Mouse (Mus musculus) cerebellum, adult 2 months (tissue): ENCODE results near the gene Leng8.

ENCODE experiments used
- CTCF ChIP-seq: fragments of 200-500 bp; IDR thresholded peaks from 2 replicates; pipeline ENCODE4 v1.5.1; 2011; ENCODE audit warnings: low read depth, mild to moderate bottlenecking, control low read depth, low read length, moderate library complexity, borderline replicate concordance; ENCODE audit not compliant: insufficient read depth
- POLR2A ChIP-seq: fragments of 200-500 bp; IDR thresholded peaks from 2 replicates; pipeline ENCODE4 v1.6.1; 2011; ENCODE audit warnings: low read length, control low read depth, borderline replicate concordance; ENCODE audit not compliant: insufficient read depth

DNA sequence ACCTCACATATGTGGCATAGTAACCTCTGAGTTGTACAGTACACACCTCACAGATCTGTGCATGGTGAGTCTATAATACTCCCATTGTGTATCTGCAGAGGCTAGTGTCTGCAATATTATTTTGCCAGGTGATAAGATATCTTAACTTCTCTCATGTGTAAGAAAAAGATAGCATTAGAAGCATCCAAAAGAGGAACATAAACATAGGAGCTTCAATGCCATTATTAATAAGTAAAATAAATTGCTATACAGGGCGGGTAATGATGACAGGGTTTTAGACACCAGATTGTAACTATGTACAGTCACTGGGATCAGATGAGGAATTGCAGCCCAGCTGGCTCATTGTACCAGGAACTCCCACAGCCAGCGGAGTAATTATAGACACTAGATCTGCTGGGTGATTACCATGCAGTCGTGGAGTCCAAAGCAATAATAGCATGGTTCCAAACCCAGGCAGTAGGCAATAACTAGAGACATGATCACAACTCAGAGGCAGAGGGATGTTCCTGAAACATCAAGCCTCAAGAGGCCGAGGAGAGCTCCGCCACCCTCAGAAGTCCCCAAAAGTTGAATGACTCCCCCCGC lies 48.9 kb upstream of the Leng8 start:
- no peak for TF ChIP-seq CTCF
- no peak for TF ChIP-seq POLR2A
